Mouse (Mus musculus): ENCODE measurements at regions not wholly inside any gene's neighbourhood (a gene's known extent, or its start where the extent isn't known, plus 50 kb on each side); places are given as distances from the start of the nearest gene placed in this dataset.
"Not testable (repeated sequence)": the region's sequence is repeated elsewhere in the genome, so short reads cannot be mapped to it uniquely, and the experiment has no call there.

DNA sequence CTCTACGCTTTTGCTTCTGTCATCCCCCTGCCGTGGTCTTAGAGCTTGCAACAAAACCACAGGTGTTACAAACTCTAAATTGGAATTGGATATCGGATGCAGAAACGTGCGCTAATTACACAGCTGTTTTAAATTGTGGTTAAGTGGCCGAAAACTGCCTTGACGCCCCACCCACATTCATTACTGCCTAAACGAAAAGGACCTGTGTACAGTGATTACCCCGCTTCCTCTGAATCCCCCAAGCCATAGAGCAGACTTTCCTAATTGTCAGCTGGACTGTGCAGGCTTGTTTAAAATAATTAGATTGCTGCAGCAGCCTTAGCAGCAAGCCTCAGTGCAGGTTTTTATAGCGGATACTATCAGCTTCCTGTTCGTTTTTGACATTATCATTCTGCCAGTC is 94.7 kb downstream of the Cxxc4 start:
- no peaks in the 10 kb centered on the region for H3K4me1 ChIP-seq (ENCODE audit: insufficient read depth, low read depth, low read length)
- H3K9me3 ChIP-seq (replicated peaks): peaks cover 3% of the 10 kb centered on the region; the same call in 1 of the 2 replicates
- no peaks in the 10 kb centered on the region for H3K27me3 ChIP-seq (ENCODE audit: insufficient read depth, low read length)
- no peak overlapping the region for H3K4me3 ChIP-seq (ENCODE audit: low read depth, low read length)
- TF ChIP-seq POLR2AphosphoS5 (IDR thresholded peaks at IDR 0.05; ENCODE audit: insufficient replicate concordance, low read depth, low read length) (no peak), GATA1 (IDR thresholded peaks at IDR 0.05; ENCODE audit: borderline replicate concordance, low read length) (no peak), CTCF (IDR thresholded peaks at IDR 0.05; ENCODE audit: low read depth, low read length) (no peak), GATA2 (IDR thresholded peaks at IDR 0.05; ENCODE audit: borderline replicate concordance, low read depth, low read length) (no peak), TAL1 (conservative IDR thresholded peaks at IDR 0.05; ENCODE audit: low read depth, low read length) (no peak)
- no peaks in the 10 kb centered on the region for H3K36me3 ChIP-seq (replicated peaks)
- ATAC-seq (ENCODE audit: extremely low read depth, insufficient number of reproducible peaks, low FRiP score, poor library complexity, severe bottlenecking): no peak
- no peak for DNase-seq (ENCODE audit: low spot score)

- DNase-seq (ENCODE audit: low spot score): no peak
- H3K36me3 ChIP-seq (replicated peaks): no peaks in the 10 kb centered on the region
- no peak overlapping the region for H3K4me3 ChIP-seq (ENCODE audit: low read depth, low read length)
- H3K9me3 ChIP-seq (replicated peaks): peaks cover 3% of the 10 kb centered on the region; the same call in 1 of the 2 replicates
- no peaks in the 10 kb centered on the region for H3K4me1 ChIP-seq (ENCODE audit: insufficient read depth, low read depth, low read length)
- TF ChIP-seq GATA1 (IDR thresholded peaks at IDR 0.05; ENCODE audit: borderline replicate concordance, low read length): no peak
- no peak for TF ChIP-seq GATA2 (IDR thresholded peaks at IDR 0.05; ENCODE audit: borderline replicate concordance, low read depth, low read length)
- TF ChIP-seq POLR2AphosphoS5 (IDR thresholded peaks at IDR 0.05; ENCODE audit: insufficient replicate concordance, low read depth, low read length): no peak
- no peak for TF ChIP-seq CTCF (IDR thresholded peaks at IDR 0.05; ENCODE audit: low read depth, low read length)
- no peak for TF ChIP-seq TAL1 (conservative IDR thresholded peaks at IDR 0.05; ENCODE audit: low read depth, low read length)
- ATAC-seq (ENCODE audit: extremely low read depth, insufficient number of reproducible peaks, low FRiP score, poor library complexity, severe bottlenecking): no peak
- H3K27me3 ChIP-seq (ENCODE audit: insufficient read depth, low read length): no peaks in the 10 kb centered on the region
Measured at GRCm38 (mm10) chr3:134331499-134332153, 95.3 kb downstream of the Cxxc4 start.

DNA sequence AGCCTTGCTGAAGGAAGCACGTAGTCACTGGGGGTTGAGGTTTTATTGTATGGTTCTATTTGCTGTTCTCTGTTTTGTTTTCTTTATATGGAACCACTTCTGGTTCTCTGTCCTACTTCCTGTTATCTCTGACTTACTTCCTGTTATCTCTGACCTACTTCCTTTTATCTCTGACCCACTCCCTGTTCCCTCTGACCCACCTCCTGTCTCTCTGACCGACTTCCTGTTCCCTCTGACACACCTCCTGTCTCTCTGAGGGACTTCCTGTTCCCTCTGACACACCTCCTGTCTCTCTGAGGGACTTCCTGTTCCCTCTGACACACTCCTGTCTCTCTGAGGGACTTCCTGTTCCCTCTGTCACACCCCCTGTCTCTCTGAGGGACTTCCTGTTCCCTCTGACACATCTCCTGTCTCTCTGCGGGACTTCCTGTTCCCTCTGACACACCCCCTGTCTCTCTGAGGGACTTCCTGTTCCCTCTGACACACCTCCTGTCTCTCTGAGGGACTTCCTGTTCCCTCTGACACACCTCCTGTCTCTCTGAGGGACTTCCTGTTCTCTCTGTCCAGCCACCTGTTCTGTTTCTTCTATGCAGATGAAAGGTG is 102.9 kb downstream of the Cxxc4 start:
- not testable (repeated sequence) for H3K4me1 ChIP-seq (ENCODE audit: insufficient read depth, low read depth, low read length); H3K4me3 ChIP-seq (ENCODE audit: low read depth, low read length); H3K36me3 ChIP-seq (replicated peaks); DNase-seq (ENCODE audit: low spot score); H3K27me3 ChIP-seq (ENCODE audit: insufficient read depth, low read length); H3K9me3 ChIP-seq (replicated peaks)
- peak; percentile 73 for ATAC-seq (ENCODE audit: extremely low read depth, insufficient number of reproducible peaks, low FRiP score, poor library complexity, severe bottlenecking)

- DNase-seq (ENCODE audit: low spot score) (no peak), ATAC-seq (ENCODE audit: extremely low read depth, insufficient number of reproducible peaks, low FRiP score, poor library complexity, severe bottlenecking) (no peak)
- TF ChIP-seq POLR2AphosphoS5 (IDR thresholded peaks at IDR 0.05; ENCODE audit: insufficient replicate concordance, low read depth, low read length) (no peak), TAL1 (conservative IDR thresholded peaks at IDR 0.05; ENCODE audit: low read depth, low read length) (no peak), CTCF (IDR thresholded peaks at IDR 0.05; ENCODE audit: low read depth, low read length) (no peak), GATA1 (IDR thresholded peaks at IDR 0.05; ENCODE audit: borderline replicate concordance, low read length) (no peak), GATA2 (IDR thresholded peaks at IDR 0.05; ENCODE audit: borderline replicate concordance, low read depth, low read length) (no peak)
- H3K4me3 ChIP-seq (ENCODE audit: low read depth, low read length): no peak overlapping the region
- no peaks in the 10 kb centered on the region for H3K9me3 ChIP-seq (replicated peaks)
- no peaks in the 10 kb centered on the region for H3K27me3 ChIP-seq (ENCODE audit: insufficient read depth, low read length)
- no peaks in the 10 kb centered on the region for H3K36me3 ChIP-seq (replicated peaks)
- H3K4me1 ChIP-seq (ENCODE audit: insufficient read depth, low read depth, low read length): no peaks in the 10 kb centered on the region
Measured at GRCm38 (mm10) chr3:134365948-134366347, 129.7 kb downstream of the Cxxc4 start.

DNA sequence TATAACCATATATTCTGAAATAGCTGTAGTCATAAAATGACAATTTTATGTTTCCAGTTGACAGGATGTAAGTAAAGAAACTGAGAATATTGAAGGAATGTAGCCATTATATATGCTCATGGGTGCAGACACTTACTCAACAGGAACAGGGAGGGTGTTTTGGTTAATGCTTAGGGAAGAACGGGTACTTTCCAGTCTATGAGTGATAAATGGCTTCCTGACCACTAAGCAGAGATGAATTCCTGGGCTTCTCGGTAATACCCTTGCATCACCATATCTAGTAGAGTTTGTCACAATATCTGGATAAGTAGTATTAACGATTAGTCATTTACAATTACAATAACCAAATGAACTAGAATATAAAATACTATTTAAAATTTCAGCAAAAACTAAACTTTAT is 130.5 kb downstream of the Cxxc4 start:
- H3K4me3 ChIP-seq (ENCODE audit: low read depth, low read length): no peak overlapping the region
- no peaks in the 10 kb centered on the region for H3K9me3 ChIP-seq (replicated peaks)
- TF ChIP-seq TAL1 (conservative IDR thresholded peaks at IDR 0.05; ENCODE audit: low read depth, low read length) (no peak), GATA1 (IDR thresholded peaks at IDR 0.05; ENCODE audit: borderline replicate concordance, low read length) (no peak), CTCF (IDR thresholded peaks at IDR 0.05; ENCODE audit: low read depth, low read length) (no peak), GATA2 (IDR thresholded peaks at IDR 0.05; ENCODE audit: borderline replicate concordance, low read depth, low read length) (no peak), POLR2AphosphoS5 (IDR thresholded peaks at IDR 0.05; ENCODE audit: insufficient replicate concordance, low read depth, low read length) (no peak)
- DNase-seq (ENCODE audit: low spot score): no peak
- ATAC-seq (ENCODE audit: extremely low read depth, insufficient number of reproducible peaks, low FRiP score, poor library complexity, severe bottlenecking): no peak
- H3K4me1 ChIP-seq (ENCODE audit: insufficient read depth, low read depth, low read length): no peaks in the 10 kb centered on the region
- no peaks in the 10 kb centered on the region for H3K27me3 ChIP-seq (ENCODE audit: insufficient read depth, low read length)
- no peaks in the 10 kb centered on the region for H3K36me3 ChIP-seq (replicated peaks)

DNA sequence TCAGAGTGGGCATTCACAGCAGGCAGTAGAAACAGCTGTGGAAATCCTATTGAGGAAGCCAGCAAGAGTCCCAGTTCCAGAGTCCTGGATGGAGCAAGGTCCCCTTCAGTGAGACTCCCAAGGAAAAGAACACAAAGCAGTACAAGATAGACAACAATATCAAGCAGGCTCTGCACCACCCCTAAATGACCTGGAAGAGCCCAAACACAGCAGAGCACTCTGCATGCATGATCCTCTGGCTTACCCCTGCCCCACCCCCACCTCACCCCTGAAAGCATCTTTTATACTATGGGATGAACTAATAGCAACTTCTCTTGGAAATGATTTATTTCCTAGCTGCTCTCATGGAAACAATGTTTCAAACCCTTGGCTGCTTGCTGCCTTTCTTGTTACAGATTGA is 132.3 kb downstream of the Cxxc4 start:
- no peaks in the 10 kb centered on the region for H3K9me3 ChIP-seq (replicated peaks)
- H3K4me3 ChIP-seq (ENCODE audit: low read depth, low read length): no peak overlapping the region
- DNase-seq (ENCODE audit: low spot score) (no peak), ATAC-seq (ENCODE audit: extremely low read depth, insufficient number of reproducible peaks, low FRiP score, poor library complexity, severe bottlenecking) (no peak)
- TF ChIP-seq GATA2 (IDR thresholded peaks at IDR 0.05; ENCODE audit: borderline replicate concordance, low read depth, low read length) (no peak), CTCF (IDR thresholded peaks at IDR 0.05; ENCODE audit: low read depth, low read length) (no peak), GATA1 (IDR thresholded peaks at IDR 0.05; ENCODE audit: borderline replicate concordance, low read length) (no peak)
- no peaks in the 10 kb centered on the region for H3K36me3 ChIP-seq (replicated peaks)
- H3K4me1 ChIP-seq (ENCODE audit: insufficient read depth, low read depth, low read length): no peaks in the 10 kb centered on the region
- H3K27me3 ChIP-seq (ENCODE audit: insufficient read depth, low read length): no peaks in the 10 kb centered on the region

All from G1E (cell line).